Mouse (Mus musculus) fat pad, adult 2 months (tissue): ENCODE measurements at regions not wholly inside any gene's neighbourhood (a gene's known extent, or its start where the extent isn't known, plus 50 kb on each side); places are given as distances from the start of the nearest gene placed in this dataset.
A peak's percentile ranks its signal among the peaks of the same experiment; 100 is the strongest.

Experiments
- DNase-seq: peaks from one replicate; pipeline ENCODE4 v3.0.0-alpha.2; 2011; ENCODE audit warnings: low read depth, low spot score; ENCODE audit errors: extremely low read depth

DNA sequence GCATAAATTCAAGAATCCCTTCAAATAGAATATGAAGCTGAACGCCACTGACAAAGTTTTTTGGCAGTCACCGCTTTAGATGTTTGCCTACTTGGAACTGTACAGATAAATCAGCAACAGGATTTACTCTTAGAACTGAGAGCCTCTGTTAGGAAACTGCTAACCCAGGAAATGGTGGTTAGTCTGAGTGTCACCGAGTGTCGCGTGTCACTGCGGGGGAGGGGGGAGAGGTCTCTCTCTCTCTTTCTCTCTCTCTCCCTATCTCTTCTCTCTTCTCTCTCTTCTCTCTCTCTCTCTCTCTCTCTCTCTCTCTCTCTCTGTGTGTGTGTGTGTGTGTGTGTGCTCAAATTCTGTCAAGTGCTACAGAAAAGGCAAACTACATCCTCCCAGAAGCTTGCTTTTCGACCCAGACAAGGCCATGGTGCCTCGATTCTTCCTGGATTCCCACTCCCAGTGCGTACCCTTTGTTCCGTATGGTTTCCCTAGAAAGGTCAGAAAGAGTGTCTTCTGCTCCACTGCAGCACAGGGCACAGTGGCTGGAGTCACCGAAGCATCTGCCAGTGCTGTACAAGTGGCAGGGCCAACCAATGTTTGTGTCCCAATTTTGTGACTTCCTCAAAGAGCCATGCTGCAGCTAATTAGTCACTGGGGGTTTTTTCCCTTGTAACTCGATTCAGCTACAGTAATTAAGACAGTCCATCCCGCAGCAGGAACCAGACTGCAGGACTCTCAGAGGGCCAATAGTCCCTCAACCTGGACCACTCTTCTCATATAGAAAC, 87.0 kb downstream of the Cog6 start:
- DNase-seq, result no peak

GRCm38 (mm10) chr3:52927361-52927841, 89.6 kb downstream of the Cog6 start:
- no peak for DNase-seq

DNA sequence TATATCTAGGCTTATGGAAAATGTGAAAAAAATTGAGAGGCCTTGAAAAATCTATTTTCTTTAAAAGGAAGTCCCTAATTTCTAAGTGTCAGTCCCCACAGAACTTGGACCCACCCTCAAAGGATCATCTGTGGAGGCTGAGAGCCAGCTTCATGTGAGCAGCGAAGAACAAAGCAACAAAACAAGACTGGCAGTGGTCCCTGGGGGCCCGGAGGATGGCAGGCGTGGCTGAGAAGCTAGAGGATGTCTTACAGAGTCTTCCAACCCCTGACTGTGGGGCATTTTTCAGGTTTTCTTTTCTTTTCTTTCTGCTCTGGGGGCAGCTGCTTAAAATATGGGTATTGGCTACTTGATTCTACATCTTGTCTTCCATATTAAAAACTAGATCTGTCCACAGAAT, 90.5 kb downstream of the Cog6 start:
- no peak for DNase-seq

- no peak for DNase-seq
These were observed 91.8 kb downstream of the Cog6 start for GRCm38 (mm10) chr3:52925223-52925622.

GRCm38 (mm10) chr3:52924631-52925030, 92.4 kb downstream of the Cog6 start:
- DNase-seq, result no peak

- DNase-seq, result no peak
These were observed 93.0 kb downstream of the Cog6 start for GRCm38 (mm10) chr3:52923824-52924559.

DNA sequence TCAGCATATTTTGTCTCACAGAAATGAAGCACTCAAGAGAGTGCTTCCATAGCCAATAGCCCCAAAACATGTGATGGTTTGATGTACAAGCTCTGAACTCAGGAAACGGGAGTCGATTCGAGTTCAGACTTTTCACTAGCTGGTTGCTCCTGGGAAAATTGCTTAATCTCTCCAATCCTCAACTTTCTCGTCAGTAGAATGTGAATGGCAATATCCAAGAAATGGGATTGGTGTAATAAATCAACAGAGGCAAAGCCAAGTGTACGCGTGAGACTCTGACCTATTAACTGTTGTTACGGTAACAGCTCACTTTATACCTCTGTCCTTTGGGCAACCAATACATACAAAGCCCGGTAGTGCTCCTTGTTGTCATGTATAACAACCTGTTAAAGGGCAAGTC, 94.6 kb downstream of the Cog6 start:
- DNase-seq, result peak; percentile 50

DNA sequence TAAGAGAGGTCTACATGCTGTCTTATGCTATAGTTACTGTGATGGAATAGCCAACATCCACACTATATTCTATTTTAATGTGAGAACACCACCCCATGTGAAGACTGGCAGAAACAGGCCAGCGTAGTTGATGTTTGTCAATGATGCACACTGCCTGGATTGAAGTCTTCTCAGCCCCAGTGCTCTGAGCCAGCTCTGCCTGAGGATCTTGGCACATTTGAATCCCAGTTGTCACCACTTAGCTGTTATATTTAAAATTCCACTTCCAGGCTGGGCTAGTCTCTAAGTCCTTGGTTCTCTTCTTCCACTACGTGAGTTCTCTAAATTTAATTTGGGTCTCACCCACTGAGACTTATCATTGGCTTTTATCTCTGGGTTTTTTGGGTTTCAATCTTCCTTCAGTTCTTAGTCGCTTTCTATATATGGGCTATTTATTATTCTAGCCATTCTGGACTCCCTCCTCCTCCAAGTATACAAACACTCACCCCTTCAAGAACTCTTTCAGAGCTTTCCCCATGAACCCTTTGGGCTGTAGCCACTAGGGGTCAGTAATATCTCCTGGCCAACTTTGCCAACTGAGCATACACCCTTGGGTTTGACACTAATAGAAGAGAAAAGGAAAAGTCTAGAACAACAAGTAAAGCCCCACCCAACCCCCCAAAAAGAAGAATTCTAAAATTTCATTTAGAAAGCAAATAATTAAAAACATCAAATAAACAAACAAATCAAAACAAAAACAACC, 110.0 kb downstream of the Cog6 start:
- DNase-seq, result no peak

DNA sequence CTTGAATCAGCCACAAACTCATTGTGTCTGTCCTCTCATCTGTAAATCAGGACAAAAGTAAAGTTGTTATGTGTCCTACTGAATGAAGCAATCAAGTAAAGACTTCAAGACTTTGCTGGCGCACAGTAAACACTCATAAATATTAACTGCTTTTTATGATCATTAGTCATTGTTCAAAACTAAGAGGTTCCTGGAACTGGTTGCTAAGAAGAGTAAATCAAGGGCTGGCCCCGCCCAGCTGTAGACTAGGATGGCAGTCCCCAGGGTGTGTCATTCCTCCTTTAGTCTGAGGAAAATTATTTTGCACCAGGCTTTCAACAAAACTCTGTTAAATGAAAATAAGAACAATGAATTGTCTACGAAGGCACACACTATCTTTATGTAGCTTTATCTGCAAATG, 113.0 kb downstream of the Cog6 start:
- DNase-seq, result no peak

GRCm38 (mm10) chr3:52897665-52898064, 119.4 kb downstream of the Cog6 start:
- no peak for DNase-seq

GRCm38 (mm10) chr3:52896462-52896861, 120.6 kb downstream of the Cog6 start:
- DNase-seq, result no peak

DNA sequence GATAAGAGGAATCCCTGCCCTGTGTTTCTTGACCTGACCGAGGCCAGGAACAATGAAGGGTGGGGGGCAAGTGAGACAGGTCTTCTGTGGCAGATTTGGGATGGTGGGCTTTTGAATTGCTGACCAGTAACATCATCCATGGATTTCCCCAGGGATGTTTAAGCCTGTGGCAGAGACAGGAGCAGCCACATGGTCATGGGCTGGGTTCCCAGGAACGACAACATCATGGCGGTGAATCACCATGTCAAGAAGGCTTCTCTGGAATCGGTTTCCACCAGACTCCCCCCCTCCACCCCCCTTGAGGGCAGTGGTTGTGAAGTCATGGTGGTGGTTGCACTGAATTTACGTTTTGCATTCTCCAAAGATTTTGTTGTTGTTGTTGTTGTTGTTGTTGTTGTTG, 121.3 kb downstream of the Cog6 start:
- DNase-seq, result no peak

DNA sequence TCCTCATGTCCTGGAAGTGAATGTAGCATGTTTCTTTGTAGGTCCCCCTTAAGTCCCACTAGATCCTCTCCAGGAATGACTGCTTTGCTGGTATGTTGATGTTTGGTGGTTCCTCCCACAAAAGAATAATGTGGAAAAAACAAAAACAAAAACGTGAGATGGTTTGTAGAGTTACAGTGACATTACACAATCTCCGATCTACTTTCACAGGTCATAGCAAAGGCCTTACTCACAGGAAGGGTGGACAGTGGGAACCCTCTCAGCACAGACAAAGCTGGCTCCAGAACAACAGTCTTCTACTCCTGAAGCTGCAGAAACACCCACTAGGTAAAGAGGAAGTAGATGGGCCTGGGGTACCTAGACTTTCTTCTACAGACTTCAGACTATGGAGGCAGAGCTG, 122.2 kb downstream of the Cog6 start:
- no peak for DNase-seq

DNA sequence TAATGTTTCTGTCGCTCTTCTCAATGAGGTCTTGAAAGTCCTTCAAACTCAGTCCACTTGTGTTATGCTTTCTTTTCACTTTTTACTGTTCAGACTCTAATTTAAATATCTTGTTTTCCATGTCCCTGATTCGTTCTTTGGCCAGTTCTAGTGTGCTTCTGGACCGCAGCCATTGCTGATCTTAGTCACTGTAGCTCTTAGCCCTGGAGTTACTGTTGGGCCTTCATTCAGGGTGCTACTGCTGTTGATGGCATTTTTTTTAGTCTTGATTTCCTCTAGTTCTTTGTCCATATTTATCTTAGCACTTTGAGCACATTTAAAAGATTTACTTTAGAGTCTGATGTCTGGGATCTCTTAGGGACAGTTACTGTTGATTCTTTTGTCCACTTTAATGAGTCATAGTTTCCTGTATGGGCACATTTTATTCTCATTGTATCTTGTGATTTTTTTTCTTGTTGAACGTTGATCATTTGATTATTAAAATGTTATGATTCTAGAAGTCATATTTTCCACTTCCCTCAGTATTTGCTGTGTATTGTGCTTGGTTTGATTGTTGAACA, 127.8 kb downstream of the Cog6 start:
- no peak for DNase-seq

- no peak for DNase-seq
These were observed 135.1 kb downstream of the Cog6 start for GRCm38 (mm10) chr3:52881981-52882380.

- no peak for DNase-seq
These were observed 135.9 kb downstream of the Cog6 start for GRCm38 (mm10) chr3:52881139-52881538.

DNA sequence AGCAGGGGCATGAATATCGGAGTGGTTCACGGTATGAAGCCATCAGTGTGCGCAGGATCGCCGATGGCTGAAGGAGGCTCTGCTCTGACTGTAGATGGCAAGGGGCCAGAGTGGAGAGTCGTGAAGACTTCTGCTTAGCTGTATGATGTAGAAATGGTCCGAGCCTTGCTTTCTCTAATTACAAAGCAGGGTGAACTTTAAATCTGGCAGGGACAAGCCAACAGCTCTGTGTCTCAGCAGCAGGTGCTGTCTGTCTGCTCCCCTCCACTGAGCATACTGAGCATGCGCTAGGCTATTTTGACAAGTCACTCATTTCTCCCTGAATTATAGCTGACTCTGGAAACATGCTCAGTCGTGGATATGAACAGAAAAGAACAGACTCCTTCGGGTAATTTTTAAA, 137.3 kb downstream of the Cog6 start:
- no peak for DNase-seq

DNA sequence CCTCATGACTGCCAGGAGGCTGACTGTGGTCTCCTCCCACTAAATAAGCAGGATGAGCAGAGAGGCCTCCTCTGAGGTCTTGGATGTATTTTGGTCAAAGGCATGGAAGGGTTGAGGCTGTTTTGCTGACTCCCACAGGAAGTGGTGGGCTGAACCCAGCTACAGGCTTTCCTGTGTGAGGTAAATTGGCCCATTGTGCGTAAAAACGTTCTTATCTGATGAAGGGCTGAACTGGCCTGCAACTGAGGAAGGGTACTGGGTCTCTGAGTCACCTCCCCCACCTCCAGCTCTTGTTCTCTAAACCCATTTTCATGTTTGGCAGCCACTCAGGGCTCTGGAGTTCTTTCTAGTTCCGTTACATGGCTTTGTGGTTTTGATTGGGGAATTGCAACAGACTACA, 138.7 kb downstream of the Cog6 start:
- DNase-seq, result no peak

DNA sequence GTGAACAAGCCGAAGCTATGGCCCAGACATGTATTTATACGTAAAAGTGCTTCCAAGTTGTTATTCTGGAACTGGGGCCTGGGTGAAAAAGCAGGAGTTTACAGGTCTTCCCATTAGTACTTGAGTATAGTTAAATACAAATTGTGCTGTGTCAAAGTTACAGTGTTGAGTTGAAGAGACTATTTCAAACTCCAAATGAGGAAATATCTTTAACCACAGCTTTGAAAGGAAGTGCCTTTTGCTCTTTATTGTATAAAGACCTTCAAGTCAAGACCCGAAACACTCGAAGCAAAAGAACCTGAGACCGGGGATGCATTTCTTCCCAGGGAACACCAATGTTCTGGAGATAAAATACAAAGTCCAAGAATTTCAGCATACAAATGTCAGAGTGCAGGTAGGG, 144.8 kb downstream of the Cog6 start:
- no peak for DNase-seq

GRCm38 (mm10) chr3:52863146-52863849, 153.7 kb downstream of the Cog6 start:
- peak; percentile 97 for DNase-seq

- DNase-seq, result no peak
These were observed 155.0 kb downstream of the Cog6 start for GRCm38 (mm10) chr3:52862026-52862425.
